Mouse (Mus musculus): Measurements from ENCODE around the gene Tut7.
"Not testable (repeated sequence)": the region's sequence is repeated elsewhere in the genome, so short reads cannot be mapped to it uniquely, and the experiment has no call there.

Tut7 gene

DNA sequence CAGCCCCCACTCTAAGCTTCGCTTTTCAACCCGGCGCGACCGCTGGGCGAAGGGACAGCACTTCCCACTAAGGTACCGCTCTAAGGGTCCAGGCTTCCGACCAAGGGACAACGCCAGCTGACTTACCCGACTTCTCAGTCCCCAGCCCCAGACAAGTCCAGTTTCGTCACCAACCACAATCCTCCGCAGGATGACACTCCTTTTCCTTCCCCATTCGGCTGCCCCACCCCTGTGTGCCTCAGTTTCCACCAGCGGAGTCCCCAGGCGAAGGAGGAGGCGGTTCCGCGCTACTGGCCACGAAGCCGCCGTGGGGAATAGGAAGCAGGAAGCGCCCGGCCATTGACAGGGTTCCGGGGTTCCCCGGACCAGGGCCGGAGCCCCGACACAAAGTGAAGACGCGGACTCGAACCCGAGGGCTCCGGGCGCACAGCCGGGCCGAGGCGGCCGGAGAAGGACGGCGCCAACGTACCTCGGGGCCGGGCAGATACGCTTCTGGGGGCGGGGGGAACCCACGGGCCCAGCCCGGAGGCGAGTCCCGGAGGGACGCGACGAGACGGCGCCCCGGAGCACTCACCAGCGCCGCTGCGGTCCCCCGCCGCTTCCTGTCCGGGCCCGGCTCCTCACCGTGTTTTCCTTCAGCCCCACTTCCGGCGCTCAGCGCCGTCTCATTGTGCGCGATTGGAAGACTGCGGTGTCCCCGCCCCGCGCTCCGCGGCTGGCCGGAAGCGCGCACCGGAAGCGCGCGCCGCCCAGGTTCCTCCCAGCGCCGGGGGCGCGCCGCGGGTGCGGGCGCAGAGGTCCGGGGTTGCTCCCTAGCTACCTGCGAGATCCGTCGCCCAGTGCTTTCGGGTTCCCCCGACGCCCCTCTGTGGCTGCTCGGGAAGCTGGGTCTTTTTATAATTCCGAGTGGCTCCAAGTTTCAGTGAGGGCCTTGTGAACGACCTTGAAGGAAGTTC lies at the start of gene Tut7:
Gene Tut7, minus strand, starts transcription at position 641 of the 956 bp plus-strand sequence.
- DNase-seq, result peak; percentile 92

DNA sequence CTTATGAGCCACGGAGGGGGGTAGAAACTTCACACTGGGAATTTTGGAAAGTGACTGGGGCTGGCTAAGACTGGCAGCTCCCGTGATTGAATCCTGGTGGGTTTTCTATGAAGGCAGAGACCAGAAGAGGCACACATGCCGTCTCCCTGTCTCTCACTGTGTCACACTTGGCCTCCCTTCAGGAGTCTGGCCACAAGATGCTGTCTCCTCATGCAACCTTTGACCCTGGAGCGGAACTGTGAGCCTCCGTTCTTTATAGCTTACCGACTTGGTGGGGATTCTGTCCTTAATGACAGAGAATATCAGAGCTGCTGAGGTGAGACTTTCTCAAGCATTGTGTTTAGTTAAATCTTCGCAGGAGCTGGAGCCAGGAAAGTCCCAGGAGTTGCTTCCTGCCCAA lies 49.5 kb upstream of the Tut7 start:
- DNase-seq, result no peak

DNA sequence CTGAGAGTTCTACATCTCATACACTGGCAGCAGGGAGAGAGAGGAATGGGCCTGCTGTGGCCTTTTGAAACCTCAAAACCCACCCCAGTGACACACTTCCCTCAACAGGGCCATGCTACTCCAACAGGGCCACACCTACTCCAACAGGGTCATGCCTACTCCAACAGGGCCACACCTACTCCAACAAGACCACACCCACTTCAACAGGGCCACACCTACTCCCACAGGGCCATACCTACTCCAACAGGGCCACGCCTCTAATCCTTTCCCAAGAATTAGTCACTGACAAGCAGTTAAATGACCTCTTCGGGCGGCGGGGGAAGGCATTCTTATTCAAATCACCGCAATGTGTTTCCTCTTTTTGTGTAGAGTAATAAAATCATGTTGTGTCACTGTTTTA lies 47.1 kb upstream of the Tut7 start:
- DNase-seq, result no peak

DNA sequence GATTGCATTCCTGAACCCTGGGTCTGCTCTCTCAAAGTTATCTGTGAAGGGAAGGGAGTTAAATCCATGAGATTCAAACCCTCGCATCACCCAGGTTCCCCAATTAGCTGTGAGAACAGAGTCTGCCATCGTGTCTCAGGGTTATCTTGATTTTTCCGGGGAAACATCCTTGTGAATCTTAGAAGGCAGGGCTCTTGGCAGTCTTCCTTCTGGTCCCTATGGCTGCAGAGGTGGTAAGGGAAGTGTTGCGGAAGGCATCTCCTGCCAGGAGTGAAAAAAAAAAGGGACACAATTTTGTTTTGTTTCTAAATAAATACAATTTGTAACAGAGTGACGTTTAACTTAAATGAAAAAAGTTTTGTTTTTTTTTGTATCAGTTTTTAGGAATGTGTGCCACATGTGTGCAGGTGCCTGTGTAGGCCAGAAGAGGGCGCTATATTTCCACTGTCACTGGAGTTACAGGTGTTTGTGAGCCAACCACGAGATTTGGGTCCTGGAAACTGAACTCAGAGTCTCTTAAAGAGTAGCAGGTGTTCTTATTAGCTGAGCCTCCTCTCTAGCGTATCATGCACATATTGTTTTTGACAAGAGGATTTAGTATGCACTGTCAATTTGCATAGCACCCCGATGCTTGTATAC lies 45.2 kb upstream of the Tut7 start:
- DNase-seq, result no peak

DNA sequence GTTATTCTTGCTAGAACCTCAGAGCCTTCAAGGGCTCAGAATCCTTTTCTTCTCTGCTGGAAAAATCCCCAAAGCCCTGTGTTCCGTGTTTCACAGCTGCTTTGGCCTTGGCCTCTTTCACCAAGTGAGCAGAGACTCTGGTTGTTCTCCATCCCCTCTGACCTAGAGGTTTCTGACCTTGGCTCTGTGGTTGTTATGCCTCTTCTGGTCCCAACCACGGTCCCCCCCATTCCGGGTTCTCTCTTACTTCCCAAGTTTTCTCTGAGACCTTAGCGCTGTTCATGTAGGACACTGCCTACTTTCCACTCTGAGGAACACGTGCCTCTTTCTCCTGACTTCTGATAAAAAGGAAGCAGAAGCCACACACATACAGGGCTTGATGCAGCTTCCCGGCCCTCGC lies 44.2 kb upstream of the Tut7 start:
- DNase-seq, result no peak

- DNase-seq, result no peak
Observed at GRCm38 (mm10) chr13:59859515-59859914, 36.6 kb upstream of the Tut7 start.

DNA sequence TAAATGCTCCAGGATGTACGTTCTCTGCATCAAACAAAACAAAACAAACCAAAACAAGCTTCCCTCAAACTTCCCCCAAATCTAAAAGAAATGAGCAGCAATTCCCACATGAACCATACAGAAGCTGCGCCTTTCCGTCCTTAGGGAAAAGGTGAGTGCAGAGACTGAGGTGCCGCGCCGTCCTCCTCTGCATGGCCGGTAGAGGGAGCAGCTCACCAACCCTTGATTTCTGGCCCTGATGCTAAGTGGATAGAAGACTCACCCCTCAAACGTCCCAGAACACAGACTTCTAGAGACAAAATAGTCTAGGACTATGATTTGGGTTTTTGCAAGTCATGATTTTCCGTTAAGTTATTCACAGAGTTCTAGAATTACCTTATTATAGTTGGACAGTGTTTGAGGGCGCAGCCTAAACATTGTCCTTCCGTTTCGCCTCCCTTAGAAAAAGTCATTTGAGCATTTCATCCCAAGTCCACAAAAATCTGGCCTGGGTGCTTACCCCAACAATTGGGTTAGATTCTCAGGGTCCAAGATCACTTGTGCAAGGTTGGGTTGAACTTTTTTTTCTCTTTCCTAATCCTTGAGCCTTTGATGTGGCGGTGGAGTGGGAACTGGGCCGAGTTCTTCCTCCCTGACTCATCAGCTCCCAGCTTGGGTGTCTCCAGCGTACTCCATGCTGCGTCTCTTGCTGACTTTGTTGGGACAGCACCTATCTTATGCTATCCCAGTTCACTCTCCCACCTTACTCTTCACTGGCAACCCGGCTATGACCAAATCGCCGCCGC lies 33.5 kb upstream of the Tut7 start:
- peak; percentile 61 for DNase-seq

GRCm38 (mm10) chr13:59853471-59853870 lies 30.5 kb upstream of the Tut7 start:
- no peak for DNase-seq

GRCm38 (mm10) chr13:59850373-59850772 lies 27.4 kb upstream of the Tut7 start:
- DNase-seq, result no peak

GRCm38 (mm10) chr13:59844661-59845060 lies 21.7 kb upstream of the Tut7 start:
- DNase-seq, result no peak

DNA sequence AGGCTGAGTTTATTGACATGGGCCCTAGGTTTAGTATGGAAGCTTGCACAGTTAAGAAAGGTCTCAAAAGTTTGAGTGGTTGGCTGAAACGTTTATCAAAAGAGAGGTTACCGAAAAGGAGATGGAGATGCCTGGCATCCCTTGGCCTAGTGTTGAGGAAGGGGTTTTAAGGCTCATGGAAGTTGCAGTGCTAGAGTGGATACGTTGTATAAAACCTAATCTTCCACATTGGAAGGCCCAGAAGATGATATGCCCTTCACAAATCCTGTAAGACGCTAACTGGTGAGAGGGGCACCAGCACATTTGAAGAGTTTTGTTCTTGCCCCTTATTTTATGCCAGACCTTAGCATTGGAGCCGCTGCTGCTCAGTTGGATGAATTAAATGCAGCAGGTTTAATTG lies 21.0 kb upstream of the Tut7 start:
- DNase-seq, result no peak

DNA sequence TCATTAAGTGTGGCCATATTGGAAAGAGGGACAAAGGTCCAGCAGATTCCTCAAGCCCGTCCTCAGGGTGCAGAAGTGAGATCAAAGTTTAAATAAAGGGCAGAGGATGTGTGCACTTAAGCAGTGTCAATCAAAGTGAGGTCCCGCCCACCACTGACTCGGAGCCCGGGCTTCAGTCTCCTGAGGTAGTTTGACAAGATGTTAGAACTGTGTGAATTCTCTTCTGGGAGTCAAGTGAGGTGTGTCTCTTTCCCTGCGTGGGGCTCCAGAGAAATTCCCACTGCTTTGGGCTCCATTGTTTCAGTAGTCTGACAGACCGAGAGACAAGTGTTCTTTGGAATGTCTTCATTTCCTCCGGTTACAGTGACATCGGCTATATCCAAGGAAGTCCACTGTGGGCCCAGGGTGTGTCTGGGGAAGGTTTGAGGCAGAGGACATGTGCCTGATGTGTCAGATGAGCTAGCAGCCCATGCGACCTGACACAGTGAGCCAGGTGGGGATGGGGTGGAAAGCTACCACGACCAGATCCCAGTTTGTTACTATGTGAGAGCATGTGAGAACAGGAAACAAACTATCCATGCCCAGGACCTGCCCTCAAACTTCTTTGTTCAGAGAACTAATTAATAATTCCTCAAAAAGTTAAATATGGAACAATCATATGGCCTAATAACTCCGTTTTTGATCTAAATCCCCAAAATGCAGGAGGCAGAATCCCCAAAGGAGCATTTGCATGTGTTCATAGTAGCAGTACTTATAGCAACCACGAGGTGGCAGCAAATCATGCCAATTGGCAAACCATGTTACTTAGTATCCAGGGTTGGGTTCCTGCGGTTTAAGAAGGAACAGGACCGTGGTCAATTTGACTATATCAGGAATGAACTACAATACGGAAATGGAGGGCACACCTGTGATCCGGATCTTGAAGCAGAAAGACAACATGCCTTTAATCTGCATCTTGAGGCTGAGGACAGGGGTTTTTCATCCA lies 19.6 kb upstream of the Tut7 start:
- peak; percentile 88 for DNase-seq

- DNase-seq, result not testable (repeated sequence)
Observed at GRCm38 (mm10) chr13:59841761-59842160, 18.8 kb upstream of the Tut7 start.

DNA sequence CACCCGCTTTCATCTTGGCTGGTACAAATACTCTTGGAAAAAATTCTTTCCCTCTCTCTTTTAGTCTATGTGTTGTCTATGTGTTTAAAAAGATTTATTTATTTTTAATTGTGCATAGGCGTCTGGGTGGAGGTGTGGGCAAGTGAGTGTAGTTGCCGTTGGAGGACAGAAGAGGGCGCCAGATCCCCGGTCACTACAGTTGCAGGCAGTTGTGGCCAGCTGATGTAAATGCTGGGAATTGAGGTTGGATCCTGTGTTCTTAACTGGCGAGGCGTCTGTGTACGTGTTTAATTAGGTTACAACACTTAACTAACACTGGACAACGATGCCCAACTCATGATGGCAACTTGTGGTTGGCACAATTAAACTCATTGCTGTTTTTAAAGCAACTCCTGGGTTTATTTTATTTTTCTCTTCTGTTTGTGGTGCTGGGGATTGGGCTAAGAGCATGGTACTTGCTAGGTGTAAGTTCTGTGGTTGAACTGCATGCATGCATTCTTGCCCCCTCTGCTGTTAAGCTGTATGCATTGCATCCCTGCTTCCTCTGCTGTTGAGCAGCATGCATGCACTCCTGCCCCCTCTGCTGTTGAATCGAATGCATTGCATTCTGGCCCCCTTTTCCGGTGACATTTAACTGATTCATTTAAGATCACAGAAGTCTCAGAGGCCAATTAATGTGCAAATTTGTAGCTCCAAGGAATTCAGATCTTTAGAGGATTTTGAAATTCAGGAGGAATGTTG lies 17.7 kb upstream of the Tut7 start:
- DNase-seq, result peak; percentile 82

- DNase-seq, result no peak
Observed at GRCm38 (mm10) chr13:59839356-59839755, 16.4 kb upstream of the Tut7 start.

DNA sequence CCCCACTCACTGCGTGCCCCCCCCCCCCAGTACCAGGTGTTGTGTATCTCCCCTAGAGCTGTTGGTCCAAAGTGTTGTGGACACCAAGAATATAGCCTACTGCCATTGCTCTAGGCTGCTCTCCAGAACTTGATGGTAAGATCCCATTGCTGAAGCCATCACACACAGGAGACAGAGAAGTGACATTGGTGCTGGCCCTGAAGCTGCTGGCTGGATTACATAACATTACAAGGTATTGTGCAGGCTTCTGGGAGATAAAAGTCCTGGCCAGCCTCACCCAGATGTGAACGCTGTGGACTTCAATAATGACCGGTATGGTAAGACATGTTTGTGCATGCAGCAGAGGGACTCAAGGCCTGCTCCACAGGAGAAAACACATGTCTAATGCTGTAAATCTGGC lies 15.5 kb upstream of the Tut7 start:
- no peak for DNase-seq

GRCm38 (mm10) chr13:59836811-59837210 lies 13.9 kb upstream of the Tut7 start:
- no peak for DNase-seq

DNA sequence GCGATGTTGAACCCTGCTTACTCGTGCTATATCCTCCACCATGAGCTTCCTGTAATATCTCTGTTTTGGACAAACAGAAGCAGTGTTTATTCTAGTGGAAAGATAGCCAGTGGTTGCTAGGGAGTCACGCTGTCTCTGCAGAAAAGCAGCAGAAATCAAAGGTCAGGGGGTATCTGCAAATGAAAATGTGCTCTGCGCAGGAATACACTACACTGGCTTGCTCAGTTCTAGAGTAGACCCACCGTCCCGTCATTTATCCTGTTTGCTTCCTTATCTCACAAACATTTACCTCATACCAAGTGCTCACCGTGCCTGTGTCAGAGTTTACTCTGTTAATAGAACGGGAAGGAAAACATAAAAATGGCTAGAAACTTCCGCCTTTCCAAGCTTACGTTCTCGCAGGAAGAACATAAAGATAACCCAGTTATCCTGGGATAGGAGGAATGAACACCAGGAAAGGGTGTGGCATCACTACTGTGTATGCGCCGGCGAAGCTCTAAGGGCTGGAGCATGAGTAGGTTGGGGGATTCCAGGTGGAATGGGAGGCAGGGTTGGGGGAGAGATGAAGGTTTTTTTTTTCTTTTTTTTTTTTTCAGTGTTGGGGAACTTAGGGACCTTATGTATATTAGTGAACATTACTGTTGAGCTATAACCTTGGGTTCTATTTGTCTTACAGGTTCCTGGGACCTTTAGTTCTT lies 13.3 kb upstream of the Tut7 start:
- no peak for DNase-seq

DNA sequence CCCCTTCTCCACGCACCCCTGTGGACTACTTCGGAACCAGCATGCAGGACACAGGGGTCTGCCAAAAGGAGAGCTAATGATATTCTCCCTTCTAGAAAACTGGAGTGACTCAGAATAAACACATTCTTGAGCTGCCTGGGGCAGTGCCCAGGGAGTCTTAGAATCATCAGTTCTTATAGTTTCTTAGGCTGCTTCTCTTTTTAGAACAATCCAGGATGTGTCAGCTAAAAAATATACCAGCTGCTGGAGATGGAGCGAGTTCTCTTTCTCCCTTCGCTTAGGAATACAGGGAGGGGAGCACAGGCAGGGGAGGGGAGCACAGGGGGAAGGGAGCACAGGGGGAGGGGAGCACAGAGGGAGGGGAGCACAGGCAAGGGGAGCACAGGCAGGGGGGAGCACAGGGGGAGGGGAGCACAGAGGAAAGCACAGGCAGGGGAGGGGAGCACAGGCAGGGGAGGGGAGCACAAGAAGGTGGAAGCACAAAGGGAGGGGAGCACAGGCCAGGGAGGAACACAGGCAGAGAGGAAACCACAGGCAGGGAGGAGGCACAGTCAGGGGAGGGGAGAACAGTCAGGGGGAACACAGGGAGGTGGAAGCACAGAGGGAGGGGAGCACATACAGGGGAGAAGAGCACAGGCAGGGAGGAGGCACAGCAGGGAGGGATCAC lies 12.0 kb upstream of the Tut7 start:
- peak; percentile 30 for DNase-seq

DNA sequence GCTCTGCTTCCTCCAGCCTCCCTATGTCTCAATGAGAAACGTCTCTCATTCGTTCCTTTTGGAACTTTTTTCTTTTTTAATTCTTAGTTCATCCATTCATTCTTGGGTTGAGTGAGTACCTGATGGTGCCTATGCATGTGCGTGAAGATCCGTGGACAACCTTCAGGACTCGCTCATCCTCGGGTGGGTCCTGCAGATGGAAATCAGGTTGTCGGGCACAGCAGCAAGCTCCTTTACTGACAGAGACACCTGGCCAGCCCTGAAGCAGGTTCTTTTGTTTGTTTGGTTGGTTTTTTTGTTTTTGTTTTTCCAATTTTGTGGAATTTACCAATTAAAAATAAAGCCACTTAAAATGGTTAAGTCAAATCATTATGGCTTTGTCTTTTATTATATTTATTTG lies 9.9 kb upstream of the Tut7 start:
- DNase-seq, result no peak

Measured in right cerebral cortex, postnatal 14 days (tissue).